Mouse (Mus musculus) ovary, postnatal 10 days (tissue): ENCODE data around the gene Vmac.

Experiments used
- DNase-seq: peaks from one replicate; pipeline ENCODE4 v3.0.0; 2022; ENCODE audit warnings: low spot score

The Vmac gene

DNA sequence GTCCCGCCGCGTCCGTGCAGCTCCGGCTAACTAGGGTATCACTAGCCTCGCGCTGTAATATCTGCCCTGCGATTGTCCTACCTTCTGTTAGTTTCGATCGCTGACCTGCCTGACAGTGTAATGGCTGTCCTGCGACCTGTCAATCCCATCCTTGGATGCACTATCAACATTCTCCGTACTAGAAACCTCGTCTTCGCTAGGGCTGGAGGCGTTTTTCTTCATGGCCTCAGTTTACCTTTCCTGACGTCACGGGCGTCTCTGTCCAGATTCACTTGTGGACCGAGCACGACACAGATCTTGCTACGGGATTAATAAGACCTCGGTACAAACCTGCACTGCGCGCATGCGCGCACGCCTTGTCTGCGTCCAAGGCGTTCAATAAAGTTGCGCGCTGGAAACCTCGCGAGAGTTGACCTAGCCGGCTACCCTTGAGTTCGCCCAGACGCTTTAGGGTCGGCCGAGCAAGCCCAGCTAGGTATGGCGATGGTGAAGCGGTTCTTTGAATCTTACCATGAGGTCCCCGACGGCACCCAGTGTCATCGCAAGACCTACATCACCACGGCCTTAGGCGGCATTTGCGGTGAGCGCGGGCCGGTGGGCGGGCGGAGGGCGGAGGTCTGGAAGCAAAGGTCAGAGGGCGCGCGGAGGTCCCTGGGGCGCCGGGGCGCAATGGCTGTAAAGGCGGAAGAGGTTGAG is at the start of gene Vmac, which contains the start of gene Ndufa11:
TSS of gene Vmac (minus strand) at position 660 of the 696 bp plus-strand sequence.
TSS of gene Ndufa11 (plus strand) at position 405 of the 696 bp plus-strand sequence.
- DNase-seq: peak; percentile 90

DNA sequence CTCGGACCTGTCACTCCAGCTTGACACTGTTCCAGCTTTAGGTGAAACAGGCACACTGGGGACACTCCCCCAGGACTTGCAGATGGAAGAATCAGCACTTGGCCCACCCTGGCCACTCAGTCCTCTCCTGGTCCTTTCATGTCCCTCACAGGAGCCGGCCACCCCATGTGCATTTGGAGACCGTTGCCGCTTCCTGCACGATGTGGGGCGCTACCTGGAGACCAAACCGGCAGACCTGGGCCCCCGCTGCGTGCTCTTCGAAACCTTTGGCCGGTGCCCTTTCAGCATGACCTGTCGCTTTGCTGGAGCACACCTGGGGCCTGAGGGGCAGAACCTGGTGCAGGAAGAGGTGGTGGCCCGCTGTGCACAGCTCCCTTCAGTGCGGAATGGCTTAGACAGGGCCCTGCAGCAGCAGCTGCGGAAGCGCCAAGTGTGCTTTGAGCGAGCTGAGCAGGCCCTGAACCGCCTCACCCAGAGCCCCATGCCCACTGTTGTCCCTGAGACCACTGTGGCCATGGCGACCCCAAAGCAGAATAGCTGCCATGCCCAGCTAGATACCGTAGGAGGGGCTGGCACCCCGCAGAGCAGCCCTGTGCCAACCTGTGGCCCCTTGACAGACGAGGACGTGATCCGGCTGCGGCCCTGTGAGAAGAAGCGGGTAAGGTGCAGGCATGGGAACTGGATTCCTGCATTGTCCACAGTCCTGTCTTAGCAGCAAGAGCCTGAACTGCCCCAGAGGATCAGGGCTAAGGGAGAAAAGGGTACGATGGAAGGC is 49.0 kb upstream of the Vmac start:
- no peak for DNase-seq

DNA sequence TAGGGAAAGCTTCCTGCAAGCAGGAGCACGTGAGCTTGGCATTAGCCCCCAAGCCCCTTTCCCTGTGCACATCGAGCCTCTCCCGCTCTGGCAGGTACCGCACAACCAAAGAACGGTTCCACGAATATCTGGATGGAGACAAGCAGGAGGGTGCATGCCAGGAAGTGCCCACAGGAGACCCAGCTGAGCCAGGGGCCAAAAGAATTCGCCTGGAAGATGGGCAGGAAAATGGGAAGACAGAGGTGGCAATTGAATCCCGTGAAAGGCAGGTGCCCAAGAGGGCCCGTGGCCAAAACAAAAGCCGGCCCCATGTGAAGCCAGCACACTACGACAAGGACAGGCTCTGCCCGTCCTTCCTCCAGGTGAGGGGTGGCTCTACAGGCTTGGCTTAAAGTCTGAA is 47.6 kb upstream of the Vmac start:
- no peak for DNase-seq

DNA sequence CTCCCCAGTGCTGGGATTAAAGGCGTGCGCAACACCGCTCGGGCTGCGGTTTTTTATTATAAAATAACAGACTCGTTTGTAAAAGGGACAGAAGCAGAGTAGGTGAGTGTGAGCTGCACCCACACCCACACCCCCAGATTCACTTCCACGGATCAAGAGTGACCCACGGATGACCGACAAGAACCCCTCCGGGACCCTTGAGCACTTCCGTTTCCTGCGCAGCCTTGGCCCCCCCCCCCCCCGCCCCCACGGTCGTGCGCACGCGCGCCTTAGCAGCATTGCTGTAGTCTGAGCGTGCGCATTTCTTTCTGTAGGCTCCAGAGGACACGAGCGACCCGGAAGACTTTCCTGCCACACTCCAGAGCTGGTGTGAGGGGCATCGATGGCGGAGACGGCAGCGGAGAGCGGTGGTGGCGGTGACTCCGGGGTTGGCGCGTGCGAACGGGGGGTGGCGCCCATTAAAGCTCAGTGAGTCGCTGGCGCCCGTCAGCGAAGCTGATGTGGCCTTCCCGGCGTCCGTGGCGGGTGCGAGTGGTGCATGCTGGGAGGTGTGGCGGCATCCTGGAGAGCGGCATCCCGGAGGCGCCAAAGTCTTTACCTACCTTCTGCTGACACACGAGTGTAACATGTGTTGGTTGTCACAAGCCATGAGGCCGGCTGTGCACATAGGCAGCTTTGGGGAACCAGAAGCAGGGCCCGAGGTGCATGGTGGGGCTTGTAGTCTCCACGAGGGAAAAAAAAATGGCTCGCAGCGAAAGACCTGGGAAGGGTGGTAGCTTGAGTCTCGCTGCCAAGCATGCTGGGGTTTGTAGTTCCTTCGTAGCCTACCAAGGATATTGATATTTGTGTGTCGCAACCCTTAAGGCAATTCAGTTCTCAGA is 46.9 kb upstream of the Vmac start, which contains the start of gene Dus3l:
TSS of gene Dus3l (plus strand) at position 284 of the 881 bp plus-strand sequence.
- peak; percentile 95 for DNase-seq

DNA sequence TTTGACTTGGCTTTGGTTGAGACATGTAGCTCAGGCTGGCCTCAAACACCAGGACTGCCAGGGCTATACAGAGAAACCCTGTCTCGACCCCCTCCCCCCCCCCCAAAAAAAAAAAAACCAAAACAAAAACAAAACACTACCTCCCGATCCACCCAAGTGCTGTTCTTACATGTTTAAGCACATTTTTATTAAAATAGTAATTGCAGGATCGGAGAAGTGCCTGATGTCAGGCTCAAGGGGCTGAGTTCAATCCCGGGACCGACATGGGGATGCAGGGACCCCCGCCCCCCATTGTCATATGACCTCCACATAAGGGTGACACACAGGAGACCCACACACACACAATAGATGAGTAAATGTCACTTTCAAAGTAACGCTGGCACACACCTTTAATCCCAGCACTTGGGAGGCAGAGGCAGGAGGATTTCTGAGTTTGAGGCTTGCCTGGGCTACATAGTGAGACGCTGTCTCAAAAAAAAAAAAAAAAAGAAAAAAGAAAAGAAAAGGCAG is 46.0 kb upstream of the Vmac start:
- DNase-seq: no peak

DNA sequence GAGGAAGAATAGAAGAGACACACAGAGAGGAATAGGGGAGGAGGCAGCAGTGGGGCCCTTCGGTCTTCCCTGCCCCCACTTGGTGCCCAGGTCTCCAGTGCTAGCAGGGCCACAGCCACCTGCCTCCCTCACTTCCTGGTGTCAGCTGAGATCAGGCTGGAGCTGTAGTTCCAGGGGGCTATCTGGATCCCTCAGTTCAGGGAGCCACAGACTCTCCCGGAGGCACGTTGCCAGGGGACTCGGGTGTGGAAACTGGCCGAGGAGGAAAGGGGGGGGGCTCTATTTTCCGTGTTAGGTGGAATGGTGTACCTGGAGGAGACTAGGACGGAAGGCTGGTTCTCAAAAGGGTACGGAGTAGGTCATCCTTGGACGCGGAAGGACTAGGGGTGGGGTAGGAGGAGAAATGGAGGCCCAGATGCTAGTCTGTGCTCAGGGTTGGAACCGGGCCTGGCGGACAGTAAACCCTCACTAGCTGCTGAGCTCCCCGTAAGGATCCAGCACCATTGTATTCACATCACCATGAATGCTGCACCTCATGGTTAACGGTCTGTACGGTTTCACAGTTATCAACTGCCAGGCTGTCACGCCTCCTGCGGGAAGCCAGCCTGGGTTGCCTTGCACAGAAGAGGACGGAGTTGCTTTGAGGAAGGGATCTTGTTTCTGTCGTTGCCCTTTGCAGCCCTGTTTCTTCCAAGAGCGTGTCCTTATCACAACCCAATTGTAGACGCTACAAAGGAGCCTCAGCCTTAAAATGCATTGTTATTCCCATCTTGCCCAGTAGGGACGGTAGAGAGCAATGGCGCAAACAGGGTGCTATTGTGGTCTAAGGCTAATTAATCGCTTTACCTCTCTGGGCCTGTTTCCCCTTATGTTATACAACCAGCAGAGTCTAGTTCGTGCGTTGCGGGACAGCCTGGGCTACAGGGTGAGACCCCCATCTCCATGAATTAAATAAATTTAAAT is 45.2 kb upstream of the Vmac start:
- DNase-seq: peak; percentile 32

DNA sequence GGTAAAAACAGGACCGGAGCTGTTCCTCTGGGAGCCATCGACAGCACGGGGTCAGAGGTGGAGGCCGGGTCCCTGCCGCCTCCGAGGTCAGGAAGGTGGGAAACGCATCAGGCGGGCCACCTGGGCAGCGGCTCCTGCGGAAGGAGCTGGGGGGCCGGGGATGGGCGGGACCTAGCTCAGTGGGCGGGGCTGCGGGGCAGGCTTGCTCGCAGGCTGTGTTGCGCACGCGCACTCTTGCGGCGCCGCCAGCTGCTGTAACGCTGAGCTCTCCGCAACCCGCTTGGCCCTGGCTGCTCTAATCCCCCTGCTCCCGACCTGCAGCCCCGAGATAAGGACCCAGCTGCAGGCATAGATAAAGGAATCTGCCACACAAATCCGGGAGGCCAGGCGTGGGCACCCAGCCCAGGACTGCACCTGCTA is 44.2 kb upstream of the Vmac start:
- peak; percentile 62 for DNase-seq

DNA sequence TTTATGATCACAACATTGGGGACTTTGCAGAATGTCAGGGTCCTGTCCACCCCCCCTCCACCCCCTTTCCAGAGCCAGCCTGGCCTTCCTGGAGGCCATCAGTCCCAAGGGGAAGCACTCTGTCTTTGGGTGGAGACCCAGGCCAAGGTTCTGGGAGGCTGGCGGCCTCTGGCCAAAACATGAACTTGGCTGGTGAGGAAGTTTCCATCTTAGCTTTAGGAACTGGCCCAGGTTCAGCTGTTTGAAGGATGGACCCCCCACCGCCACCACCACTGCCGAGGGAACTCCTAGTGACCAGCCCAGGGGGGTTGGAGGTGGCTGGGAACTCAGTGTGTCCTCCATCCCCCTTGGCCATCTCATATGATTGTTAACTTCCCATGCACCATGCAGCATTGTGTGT is 43.3 kb upstream of the Vmac start:
- no peak for DNase-seq

DNA sequence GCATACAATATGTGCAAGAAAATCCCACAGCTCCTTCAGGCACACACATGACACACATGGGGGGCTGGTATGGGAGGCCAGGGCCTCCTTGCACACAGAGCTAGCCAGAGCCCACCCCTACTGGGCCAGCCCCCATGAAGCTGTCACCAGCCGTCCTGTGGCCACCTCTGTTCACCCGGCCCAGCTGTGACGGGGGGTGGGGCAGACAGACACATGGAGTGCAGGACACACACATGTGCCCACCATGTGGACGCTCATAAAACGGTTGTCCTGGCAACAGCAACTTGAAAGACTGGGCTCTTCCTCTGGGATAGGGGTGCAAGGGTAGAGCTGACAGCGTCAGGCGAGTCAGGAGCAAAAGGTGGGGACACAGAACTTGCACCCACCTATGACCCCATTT is 41.4 kb upstream of the Vmac start:
- no peak for DNase-seq

DNA sequence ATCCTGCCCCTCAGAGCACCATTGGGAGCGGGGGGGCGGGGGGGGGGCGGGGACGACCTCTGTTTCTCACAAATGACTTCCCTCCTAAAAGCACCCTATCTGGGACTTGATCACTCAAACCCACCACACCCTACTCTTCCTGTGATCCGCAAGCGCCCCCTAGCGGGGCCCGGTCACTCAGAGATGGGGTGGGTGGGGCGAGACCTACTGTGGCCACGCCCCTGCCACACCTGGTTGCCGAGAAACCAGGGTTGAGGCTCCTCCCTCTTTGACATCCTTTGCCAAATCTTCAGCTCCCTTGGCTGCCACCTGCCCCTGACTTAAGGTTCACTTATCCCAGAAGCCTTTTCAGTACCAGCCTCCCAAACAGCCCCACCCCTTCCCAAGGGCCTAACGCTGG is 40.3 kb upstream of the Vmac start:
- peak; percentile 42 for DNase-seq

DNA sequence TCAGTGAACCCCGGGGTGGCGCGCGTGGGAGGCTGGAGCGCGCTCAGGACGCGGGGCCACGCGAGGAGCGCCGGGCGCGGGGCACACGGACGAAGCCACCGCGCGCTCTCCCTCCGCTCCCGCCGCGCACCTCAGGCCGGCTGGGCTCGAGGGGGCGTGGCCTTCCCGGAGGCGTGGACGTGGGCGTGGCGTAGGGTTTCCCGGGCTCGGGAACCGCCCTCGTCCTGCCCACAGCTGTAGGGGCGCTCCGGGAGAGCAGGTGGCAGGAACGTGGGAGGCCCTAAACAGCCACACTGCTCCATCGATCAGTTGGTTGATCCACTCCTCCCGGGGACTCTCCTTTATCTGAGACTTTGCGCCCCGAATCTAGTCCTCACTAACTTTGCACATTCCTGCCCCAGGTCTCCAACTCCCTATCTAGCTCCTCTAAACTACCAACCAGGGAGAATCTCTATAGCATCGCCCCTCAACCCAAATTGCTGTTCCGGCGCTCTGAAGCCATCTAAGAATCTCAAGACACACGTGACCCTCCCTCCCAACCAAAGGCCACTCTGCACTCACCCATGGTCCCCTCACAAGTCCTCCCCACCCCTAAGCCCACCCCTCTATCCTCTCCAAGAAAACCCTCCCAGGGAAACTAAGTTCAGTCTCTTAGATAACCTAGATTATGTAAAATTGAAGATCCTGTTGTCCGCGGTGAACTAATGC is 39.7 kb upstream of the Vmac start, which contains the start of gene Nrtn:
TSS of gene Nrtn (minus strand) at position 115 of the 708 bp plus-strand sequence.
- peak; percentile 73 for DNase-seq

DNA sequence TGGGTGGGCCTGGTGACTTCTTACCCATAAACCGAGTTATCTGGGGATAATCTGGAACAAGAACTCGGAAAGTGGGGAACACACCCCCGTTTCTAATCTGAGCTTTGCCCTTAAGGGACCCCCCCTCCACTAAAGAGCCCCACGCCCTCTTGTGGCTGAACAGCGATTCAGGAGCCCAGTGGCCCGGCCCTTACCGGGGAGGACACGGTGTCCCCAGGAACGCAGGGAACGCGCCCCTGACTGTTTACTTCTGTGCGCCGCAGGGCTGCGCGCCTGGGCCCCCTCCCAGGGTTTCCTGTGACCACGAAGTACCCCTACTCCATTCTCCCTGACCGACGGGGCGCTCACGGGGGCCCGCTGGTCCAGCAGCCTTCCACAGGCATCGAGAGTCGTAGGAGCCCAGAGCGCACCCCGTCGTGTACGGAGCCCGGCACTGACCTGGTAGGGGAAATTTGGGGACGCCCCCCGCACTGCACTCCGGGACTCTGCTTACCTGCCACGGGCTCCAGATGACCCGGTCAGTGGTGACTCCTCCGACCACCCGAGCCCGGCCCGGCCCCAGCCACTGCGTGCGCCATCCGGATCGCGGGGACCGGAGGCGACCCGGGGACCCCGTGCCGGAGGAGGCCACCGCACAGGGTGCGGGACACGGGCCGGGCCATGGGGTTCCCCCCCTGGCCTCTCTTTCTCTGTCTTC is 39.0 kb upstream of the Vmac start:
- no peak for DNase-seq

DNA sequence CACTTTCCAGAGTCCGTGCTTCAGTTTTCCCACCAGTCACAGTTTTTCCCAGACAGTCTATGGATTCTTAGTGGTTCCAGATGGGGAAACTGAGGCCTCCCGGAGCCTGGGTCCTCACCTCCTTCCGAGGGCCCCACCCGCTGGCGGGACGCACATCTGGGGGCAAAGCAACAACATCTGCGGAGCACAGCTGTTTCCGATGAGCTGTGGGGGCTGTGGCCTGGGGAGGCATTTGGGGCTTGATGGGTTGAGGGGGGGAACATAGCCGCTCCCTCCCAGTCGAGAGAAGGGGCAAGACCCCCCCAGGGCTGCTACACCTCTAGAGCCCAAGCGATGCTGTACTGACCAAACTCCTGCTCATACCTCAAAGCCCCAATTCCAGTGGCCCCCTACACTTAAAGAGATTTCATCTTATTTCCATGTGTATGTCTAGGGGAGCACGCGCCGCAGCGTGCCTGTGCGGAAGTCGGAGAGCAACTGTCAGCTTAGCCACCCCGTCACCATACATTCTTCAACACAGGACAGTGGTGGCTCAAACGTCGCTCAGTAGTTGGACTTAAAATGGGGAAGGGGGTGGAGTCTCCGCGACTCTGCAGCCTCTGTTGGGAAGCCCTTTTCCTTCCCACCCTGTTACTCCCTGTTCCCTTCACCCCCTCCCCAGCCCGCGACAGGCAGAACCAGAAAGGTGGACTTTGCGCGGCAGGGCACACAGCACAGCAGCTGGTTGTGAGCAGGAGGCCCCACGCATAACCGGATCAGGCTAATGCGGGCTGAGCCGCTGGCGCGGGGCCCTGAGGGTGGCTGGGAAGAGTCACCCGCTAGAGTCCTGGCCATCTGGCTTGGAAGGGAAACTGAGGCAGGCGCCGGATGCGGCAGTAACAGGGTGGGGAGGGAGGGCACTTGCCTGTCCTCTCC is 36.7 kb upstream of the Vmac start:
- no peak for DNase-seq

DNA sequence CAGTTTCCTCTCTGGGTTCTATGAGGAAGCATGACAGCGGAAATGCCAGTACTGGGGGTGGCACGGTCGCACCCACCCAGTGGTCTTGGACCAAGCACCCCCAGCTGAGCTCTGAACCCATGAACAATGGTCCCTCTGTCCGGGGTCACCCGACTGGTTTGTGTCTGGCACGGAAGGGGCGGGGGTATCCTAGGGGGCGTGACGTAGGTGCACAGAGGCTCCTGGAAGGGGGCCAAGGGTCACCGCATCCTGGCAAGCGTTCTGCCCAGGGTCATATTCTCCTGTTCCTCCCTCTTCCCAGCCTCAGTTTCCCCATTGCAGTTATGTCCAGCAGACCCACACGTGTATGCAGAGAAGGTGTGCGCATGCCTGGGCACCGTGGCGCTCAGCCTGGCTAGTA is 35.6 kb upstream of the Vmac start:
- no peak for DNase-seq

DNA sequence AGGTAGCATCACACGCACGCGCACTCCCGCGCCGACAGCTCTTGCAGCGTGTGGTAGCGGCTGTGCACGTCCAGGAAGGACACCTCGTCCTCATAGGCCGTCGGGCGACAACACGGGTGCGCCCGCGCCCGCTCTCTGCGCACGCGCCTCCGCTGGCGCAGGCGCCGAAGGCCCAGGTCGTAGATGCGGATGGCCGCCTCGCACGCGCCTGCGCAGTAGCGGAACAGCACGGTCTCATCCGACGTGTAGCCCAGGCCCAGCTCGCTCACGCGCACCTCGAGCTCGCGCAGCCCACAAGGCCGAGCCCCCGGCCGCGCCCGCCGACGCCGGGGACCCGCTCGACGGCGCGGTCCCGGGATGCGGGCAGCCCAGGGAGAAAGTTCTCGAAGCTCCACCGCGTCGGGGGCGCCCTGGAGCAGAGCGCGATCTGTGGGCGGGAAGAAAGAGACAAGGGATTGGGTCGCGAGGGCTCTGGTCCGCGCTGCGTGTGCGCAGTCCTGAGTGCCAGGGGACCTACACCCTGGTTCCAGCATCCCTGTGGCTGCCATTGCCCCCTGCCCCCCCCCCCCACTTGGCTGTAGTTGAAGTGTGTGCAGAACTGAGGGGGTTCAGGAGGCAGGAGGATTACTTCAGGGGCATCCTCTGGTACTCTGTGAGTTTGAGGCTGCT is 33.7 kb upstream of the Vmac start:
- no peak for DNase-seq

DNA sequence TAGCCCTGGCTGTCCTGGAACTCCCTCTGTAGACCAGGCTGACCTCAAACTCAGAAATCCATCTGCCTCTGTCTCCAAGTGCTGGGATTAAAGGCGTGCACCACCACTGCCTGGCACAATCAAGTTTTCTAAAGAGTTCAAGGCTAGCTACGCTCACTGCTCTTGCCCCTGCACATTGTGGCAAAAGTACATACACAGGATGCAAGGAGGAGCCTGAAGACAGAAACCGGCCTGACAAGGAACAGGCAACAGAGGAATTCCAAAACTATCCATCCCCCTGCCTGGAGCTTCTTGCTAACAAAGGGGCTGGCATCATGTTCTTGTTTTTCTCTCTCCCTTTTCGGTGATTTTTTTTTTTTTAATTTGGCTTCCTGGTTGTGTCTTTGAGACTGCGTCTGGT is 26.4 kb upstream of the Vmac start:
- DNase-seq: no peak

DNA sequence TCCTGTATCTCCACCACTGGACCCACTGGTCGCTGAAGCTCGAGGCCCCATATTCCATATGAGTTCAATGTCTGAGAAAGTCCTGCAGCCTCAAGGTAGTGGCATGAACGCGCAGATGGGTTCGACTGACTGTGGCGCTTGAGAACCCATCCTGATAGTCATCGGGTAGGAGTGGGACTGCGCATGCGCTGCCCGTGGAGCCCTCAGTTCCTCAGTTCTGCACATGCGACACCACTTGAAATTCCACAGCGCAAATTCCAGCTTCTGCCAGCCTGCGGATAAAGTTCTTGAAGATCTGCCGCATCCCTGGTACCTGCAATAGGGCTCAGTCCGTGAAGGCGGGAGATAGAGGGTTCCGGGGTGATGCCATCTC is 23.0 kb upstream of the Vmac start:
- DNase-seq: no peak
